ENCODE assay signal across 9 mouse cellular contexts in genomic region chr15:89309962-89310498, GRCm38 (mm10). TPM values are rescaled to one million over a fixed set of nuclear protein-coding genes. Genes with fewer than 3 reads are reported as not detected.
DNase-seq lines count a peak whose midpoint lies in the region; ATAC-seq and TF ChIP-seq lines count a peak whose summit lies in the region.
"Had no signal": no experiment of that assay in that cellular context is flagged by ENCODE, and none has a peak within 500 bp of the region (broad histone marks: within the 10 kb centered on the region; RNA-seq: fewer than 3 reads in every experiment).

No protein-coding gene starts in this region.

- 53% methylated on average over 5 of the region's 6 CpGs for WGBS in hindbrain, postnatal 0 days
- WGBS in hindbrain, embryonic 16.5 days, result 53% methylated on average over 6 of the region's 6 CpGs

- no peak for TF ChIP-seq CTCF in hindbrain, postnatal 0 days (IDR thresholded peaks at IDR 0.05; ENCODE audit: low read depth)

- no peak overlapping the region for H3K27ac ChIP-seq in hindbrain, postnatal 0 days
- no peak overlapping the region for H3K27ac ChIP-seq in hindbrain, embryonic 16.5 days (ENCODE audit: low read depth, low read length)
- H3K27ac ChIP-seq: limb, embryonic 13.5 days had no signal

- H3K9me3 ChIP-seq in hindbrain, postnatal 0 days (ENCODE audit: low read length), result no peaks in the 10 kb centered on the region
- H3K9me3 ChIP-seq in hindbrain, embryonic 16.5 days (ENCODE audit: control insufficient read depth, low read length), result no peaks in the 10 kb centered on the region
- H3K9me3 ChIP-seq: limb, embryonic 13.5 days had no signal

- no peak overlapping the region for H3K4me2 ChIP-seq in hindbrain, postnatal 0 days (ENCODE audit: low read depth, low read length)
- H3K4me2 ChIP-seq in hindbrain, embryonic 16.5 days (ENCODE audit: low read length), result no peak overlapping the region
- H3K4me2 ChIP-seq: limb, embryonic 13.5 days had no signal

- no peaks in the 10 kb centered on the region for H3K27me3 ChIP-seq in hindbrain, postnatal 0 days (ENCODE audit: insufficient read depth, low read length)
- H3K27me3 ChIP-seq in hindbrain, embryonic 16.5 days (replicated peaks; ENCODE audit: control insufficient read depth, insufficient read depth, low read length), result no peaks in the 10 kb centered on the region
- H3K27me3 ChIP-seq: limb, embryonic 13.5 days had no signal

- peaks cover 21% of the 10 kb centered on the region for H3K36me3 ChIP-seq in hindbrain, postnatal 0 days (ENCODE audit: insufficient read depth, low read length)
- peaks cover 3% of the 10 kb centered on the region; the same call in 1 of the 2 replicates for H3K36me3 ChIP-seq in hindbrain, embryonic 16.5 days (ENCODE audit: control insufficient read depth, insufficient read depth, low read length)

- no peak overlapping the region for H3K9ac ChIP-seq in hindbrain, postnatal 0 days (replicated peaks; ENCODE audit: low read length)
- no peak overlapping the region for H3K9ac ChIP-seq in hindbrain, embryonic 16.5 days (ENCODE audit: low read depth, low read length)
- H3K9ac ChIP-seq: limb, embryonic 13.5 days had no signal

- H3K4me3 ChIP-seq in hindbrain, postnatal 0 days (ENCODE audit: low read length), result no peak overlapping the region
- H3K4me3 ChIP-seq in hindbrain, embryonic 16.5 days (ENCODE audit: low read length), result no peak overlapping the region
- H3K4me3 ChIP-seq: limb, embryonic 13.5 days had no signal

- peaks cover 26% of the 10 kb centered on the region for H3K4me1 ChIP-seq in hindbrain, postnatal 0 days (ENCODE audit: insufficient read depth, low read length)
- peaks cover 28% of the 10 kb centered on the region for H3K4me1 ChIP-seq in hindbrain, embryonic 16.5 days (ENCODE audit: control insufficient read depth, insufficient read depth, low read depth, low read length)

- peak; percentile 33 for DNase-seq in hindbrain, postnatal 0 days (ENCODE audit: low spot score)
- DNase-seq in MN1 (ENCODE audit: low spot score), result peak; percentile 63
- peak; percentile 80 to 88 for DNase-seq in thymus, postnatal 36 days
- no peak for DNase-seq in urinary bladder, adult 2 months (ENCODE audit: low spot score)
- no peak for DNase-seq in kidney, postnatal 4 days

- ATAC-seq in hindbrain, postnatal 0 days, result no peak
- no peak for ATAC-seq in hindbrain, embryonic 16.5 days
- peak; percentile 78 to 81 for ATAC-seq in hematopoietic stem cell, adult 5-6 weeks (replicated peaks in 1 of 2; ENCODE audit: insufficient read depth in 1 of 2, low FRiP score in 2 of 2, low TSS enrichment in 1 of 2, low read depth in 1 of 2, poor library complexity in 2 of 2, severe bottlenecking in 2 of 2)
- peak; percentile 64 for ATAC-seq in megakaryocyte progenitor cell, adult 5-6 weeks (replicated peaks; ENCODE audit: poor library complexity)

RNA-seq across cellular contexts. Expression of gene Sbf1, which starts 5.1 kb away (rescaled TPM):
- total RNA-seq in hindbrain, postnatal 0 days (2014; rRNA removed), result 265 and 324 TPM in 2 replicates
- 69.5 and 70.7 TPM in 2 replicates for polyA plus RNA-seq in hindbrain, postnatal 0 days (2015; fragmentation: Nextera tagmentation; extraction: Ambion mirVana)
- polyA plus RNA-seq in hindbrain, embryonic 16.5 days (2015; fragmentation: Nextera tagmentation; extraction: Ambion mirVana), result 93.2 and 102 TPM in 2 replicates
- total RNA-seq in hematopoietic stem cell, adult 5-6 weeks (2017), result 69.9 and 76.7 TPM in 2 replicates
- total RNA-seq in megakaryocyte progenitor cell, adult 5-6 weeks (2015), result 92.1 and 94.9 TPM in 2 replicates
- 50.0 and 52.1 TPM in 2 replicates for total RNA-seq in megakaryocyte progenitor cell, adult 5-6 weeks (2017)
- 85.7 and 112 TPM in 2 replicates for polyA plus RNA-seq in urinary bladder, adult 2 months (2012; rRNA removed)

RNA-seq across cellular contexts. Expression of gene Adm2, which starts 12.5 kb away (rescaled TPM):
- not detected in 2 replicates for total RNA-seq in hindbrain, postnatal 0 days (2014; rRNA removed)
- not detected in 2 replicates for polyA plus RNA-seq in hindbrain, postnatal 0 days (2015; fragmentation: Nextera tagmentation; extraction: Ambion mirVana)
- not detected in 2 replicates for polyA plus RNA-seq in hindbrain, embryonic 16.5 days (2015; fragmentation: Nextera tagmentation; extraction: Ambion mirVana)
- total RNA-seq in hematopoietic stem cell, adult 5-6 weeks (2017), result not detected in 2 replicates
- not detected in 2 replicates for total RNA-seq in megakaryocyte progenitor cell, adult 5-6 weeks (2015)
- total RNA-seq in megakaryocyte progenitor cell, adult 5-6 weeks (2017), result not detected in 2 replicates
- polyA plus RNA-seq in urinary bladder, adult 2 months (2012; rRNA removed), result not detected in 2 replicates

RNA-seq across cellular contexts. Expression of gene Miox, which starts 24.2 kb away (rescaled TPM):
- total RNA-seq in hindbrain, postnatal 0 days (2014; rRNA removed), result not detected in 2 replicates
- not detected in 2 replicates for polyA plus RNA-seq in hindbrain, postnatal 0 days (2015; fragmentation: Nextera tagmentation; extraction: Ambion mirVana)
- polyA plus RNA-seq in hindbrain, embryonic 16.5 days (2015; fragmentation: Nextera tagmentation; extraction: Ambion mirVana), result not detected in 2 replicates
- not detected in 2 replicates for total RNA-seq in hematopoietic stem cell, adult 5-6 weeks (2017)
- not detected in 2 replicates for total RNA-seq in megakaryocyte progenitor cell, adult 5-6 weeks (2015)
- total RNA-seq in megakaryocyte progenitor cell, adult 5-6 weeks (2017), result not detected in 2 replicates
- polyA plus RNA-seq in urinary bladder, adult 2 months (2012; rRNA removed), result not detected in 2 replicates
- polyA plus RNA-seq: limb, embryonic 13.5 days had no signal

RNA-seq across cellular contexts. Expression of gene Lmf2, which starts 45.4 kb away (rescaled TPM):
- total RNA-seq in hindbrain, postnatal 0 days (2014; rRNA removed), result 24.9 and 26.2 TPM in 2 replicates
- 30.2 and 34.5 TPM in 2 replicates for polyA plus RNA-seq in hindbrain, postnatal 0 days (2015; fragmentation: Nextera tagmentation; extraction: Ambion mirVana)
- polyA plus RNA-seq in hindbrain, embryonic 16.5 days (2015; fragmentation: Nextera tagmentation; extraction: Ambion mirVana), result 33.0 and 38.5 TPM in 2 replicates
- total RNA-seq in hematopoietic stem cell, adult 5-6 weeks (2017), result 15.7 and 17.2 TPM in 2 replicates
- 14.0 and 16.6 TPM in 2 replicates for total RNA-seq in megakaryocyte progenitor cell, adult 5-6 weeks (2015)
- total RNA-seq in megakaryocyte progenitor cell, adult 5-6 weeks (2017), result 7.4 and 11.7 TPM in 2 replicates
- 15.8 and 26.7 TPM in 2 replicates for polyA plus RNA-seq in urinary bladder, adult 2 months (2012; rRNA removed)

RNA-seq across cellular contexts. Expression of gene Ncaph2, which starts 45.5 kb away (rescaled TPM):
- total RNA-seq in hindbrain, postnatal 0 days (2014; rRNA removed), result 79.1 and 106 TPM in 2 replicates
- 97.1 and 99.1 TPM in 2 replicates for polyA plus RNA-seq in hindbrain, postnatal 0 days (2015; fragmentation: Nextera tagmentation; extraction: Ambion mirVana)
- polyA plus RNA-seq in hindbrain, embryonic 16.5 days (2015; fragmentation: Nextera tagmentation; extraction: Ambion mirVana), result 115 and 122 TPM in 2 replicates
- total RNA-seq in hematopoietic stem cell, adult 5-6 weeks (2017), result 102 and 104 TPM in 2 replicates
- 82.4 and 115 TPM in 2 replicates for total RNA-seq in megakaryocyte progenitor cell, adult 5-6 weeks (2015)
- total RNA-seq in megakaryocyte progenitor cell, adult 5-6 weeks (2017), result 96.7 and 97.9 TPM in 2 replicates
- polyA plus RNA-seq in urinary bladder, adult 2 months (2012; rRNA removed), result 95.7 and 112 TPM in 2 replicates

Comparison
In these comparisons a context has a peak if more than half of its experiments do, and no peak if none do; other contexts are left out.
1. ATAC-seq: peak in hematopoietic stem cell, adult 5-6 weeks (2 of 2) and megakaryocyte progenitor cell, adult 5-6 weeks (single experiment); none in hindbrain, postnatal 0 days (single experiment) and hindbrain, embryonic 16.5 days (single experiment).
2. DNase-seq: peak in hindbrain, postnatal 0 days (single experiment), MN1 (single experiment) and thymus, postnatal 36 days (2 of 2); none in urinary bladder, adult 2 months (single experiment) and kidney, postnatal 4 days (0 of 2).